Mouse (Mus musculus) ES-E14 (cell line): ENCODE measurements around the gene Wif1.

Experiments used
- CHD2 ChIP-seq: IDR thresholded peaks from 2 replicates; pipeline ENCODE4 v1.6.1; 2014; ENCODE audit warnings: mild to moderate bottlenecking, low read depth, low read length, inconsistent platforms
- HCFC1 ChIP-seq: IDR thresholded peaks from 2 replicates; pipeline ENCODE4 v1.6.1; 2012; ENCODE audit warnings: low read length, inconsistent platforms, borderline replicate concordance; ENCODE audit not compliant: insufficient read depth
- MAFK ChIP-seq: IDR thresholded peaks from 2 replicates; pipeline ENCODE4 v1.6.1; 2014; ENCODE audit warnings: mild to moderate bottlenecking, low read depth, low read length, inconsistent platforms; ENCODE audit not compliant: insufficient read depth
- ZC3H11A ChIP-seq: IDR thresholded peaks from 2 replicates; pipeline ENCODE4 v1.6.1; 2012; ENCODE audit warnings: low read depth, mild to moderate bottlenecking, inconsistent platforms, low read length, borderline replicate concordance
- ZNF384 ChIP-seq: IDR thresholded peaks from 2 replicates; pipeline ENCODE4 v1.6.1; 2012; ENCODE audit warnings: low read depth, low read length, inconsistent platforms

GRCm38 (mm10) chr10:121090006-121090405 lies 56.2 kb downstream of the Wif1 start:
- no peak for TF ChIP-seq ZNF384
- no peak for TF ChIP-seq CHD2
- no peak for TF ChIP-seq MAFK
- TF ChIP-seq HCFC1 = no peak
- no peak for TF ChIP-seq ZC3H11A
